Mouse (Mus musculus): ENCODE results near the gene Inpp4b. TPM values are rescaled to one million over a fixed set of nuclear protein-coding genes. Genes with fewer than 3 reads are reported as not detected.

Inpp4b gene
- polyA plus RNA-seq, 1 experiment from 2014 or later: 4.2 TPM

- Histone ChIP-seq H3K4me1 (ENCODE audit: control insufficient read depth, insufficient read depth, low read length) (no peaks in the 10 kb centered on the region), H3K27me3 (ENCODE audit: control insufficient read depth, insufficient read depth, low read length) (no peaks in the 10 kb centered on the region), H3K4me3 (ENCODE audit: low read depth, low read length) (no peak overlapping the region), H3K9ac (ENCODE audit: low read length) (no peak overlapping the region), H3K9me3 (ENCODE audit: control insufficient read depth, low read length) (no peaks in the 10 kb centered on the region), H3K36me3 (ENCODE audit: control insufficient read depth, insufficient read depth, low read length) (no peaks in the 10 kb centered on the region), H3K27ac (ENCODE audit: low read depth, low read length) (no peak overlapping the region), H3K4me2 (ENCODE audit: low read depth) (no peak overlapping the region)
- no peak for ATAC-seq (ENCODE audit: insufficient read depth, low FRiP score, low TSS enrichment)
- no peak for DNase-seq (ENCODE audit: low spot score)
- 90% methylated on average over 3 of the region's 3 CpGs for WGBS
Observed at GRCm38 (mm10) chr8:82106131-82106530, 763.8 kb downstream of the Inpp4b start.

DNA sequence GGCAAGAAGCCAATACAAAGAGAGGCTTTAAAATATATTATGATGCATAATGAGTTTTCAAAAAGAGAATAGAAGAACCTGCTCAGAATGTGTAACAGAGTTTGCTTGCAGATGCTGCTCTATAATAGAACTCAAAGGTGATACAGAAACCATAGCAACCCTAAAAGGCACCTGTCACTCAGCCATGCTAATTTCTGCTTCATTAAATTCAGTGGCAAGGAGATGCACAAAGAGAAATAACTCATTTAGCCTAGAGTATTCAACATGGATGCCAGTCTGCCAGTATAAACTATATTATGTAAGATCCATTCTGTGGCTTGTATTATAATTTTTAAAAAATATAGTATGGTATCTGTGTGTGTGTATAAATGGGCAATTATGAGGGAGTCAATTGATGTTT lies 807.9 kb downstream of the Inpp4b start:
- H3K9ac ChIP-seq (ENCODE audit: low read length): no peak overlapping the region
- H3K4me1 ChIP-seq (ENCODE audit: control insufficient read depth, insufficient read depth, low read length): no peaks in the 10 kb centered on the region
- ATAC-seq (ENCODE audit: insufficient read depth, low FRiP score, low TSS enrichment) (no peak), DNase-seq (ENCODE audit: low spot score) (no peak)
- H3K9me3 ChIP-seq (ENCODE audit: control insufficient read depth, low read length): no peaks in the 10 kb centered on the region
- no peaks in the 10 kb centered on the region for H3K36me3 ChIP-seq (ENCODE audit: control insufficient read depth, insufficient read depth, low read length)
- no peaks in the 10 kb centered on the region for H3K27me3 ChIP-seq (ENCODE audit: control insufficient read depth, insufficient read depth, low read length)
- no peak overlapping the region for H3K4me3 ChIP-seq (ENCODE audit: low read depth, low read length)
- H3K4me2 ChIP-seq (ENCODE audit: low read depth): no peak overlapping the region
- no peak overlapping the region for H3K27ac ChIP-seq (ENCODE audit: low read depth, low read length)

GRCm38 (mm10) chr8:82157928-82158327 lies 815.6 kb downstream of the Inpp4b start:
- WGBS: 92% methylated on average over 1 of the region's 1 CpGs

More at GRCm38 (mm10) chr8:82157928-82158327, 815.6 kb downstream of the Inpp4b start:
- Histone ChIP-seq H3K4me1 (ENCODE audit: control insufficient read depth, insufficient read depth, low read length) (no peaks in the 10 kb centered on the region), H3K4me2 (ENCODE audit: low read depth) (no peak overlapping the region), H3K9ac (ENCODE audit: low read length) (no peak overlapping the region), H3K9me3 (ENCODE audit: control insufficient read depth, low read length) (no peaks in the 10 kb centered on the region), H3K27ac (ENCODE audit: low read depth, low read length) (no peak overlapping the region), H3K27me3 (ENCODE audit: control insufficient read depth, insufficient read depth, low read length) (no peaks in the 10 kb centered on the region), H3K36me3 (ENCODE audit: control insufficient read depth, insufficient read depth, low read length) (no peaks in the 10 kb centered on the region), H3K4me3 (ENCODE audit: low read depth, low read length) (no peak overlapping the region)
- ATAC-seq (ENCODE audit: insufficient read depth, low FRiP score, low TSS enrichment) (no peak), DNase-seq (ENCODE audit: low spot score) (no peak)

Measured in neural tube, embryonic 11.5 days (tissue).